Mouse (Mus musculus) heart, postnatal 0 days (tissue): ENCODE measurements around the gene Cfl1.

Source experiments
- CTCF ChIP-seq: IDR thresholded peaks from 2 replicates; pipeline ENCODE4 v1.5.1; 2016; ENCODE audit warnings: antibody characterized with exemption, control low read depth, low read depth
- EP300 ChIP-seq: IDR thresholded peaks from 2 replicates; pipeline ENCODE4 v1.6.1; 2016; ENCODE audit warnings: antibody characterized with exemption, low read depth

DNA sequence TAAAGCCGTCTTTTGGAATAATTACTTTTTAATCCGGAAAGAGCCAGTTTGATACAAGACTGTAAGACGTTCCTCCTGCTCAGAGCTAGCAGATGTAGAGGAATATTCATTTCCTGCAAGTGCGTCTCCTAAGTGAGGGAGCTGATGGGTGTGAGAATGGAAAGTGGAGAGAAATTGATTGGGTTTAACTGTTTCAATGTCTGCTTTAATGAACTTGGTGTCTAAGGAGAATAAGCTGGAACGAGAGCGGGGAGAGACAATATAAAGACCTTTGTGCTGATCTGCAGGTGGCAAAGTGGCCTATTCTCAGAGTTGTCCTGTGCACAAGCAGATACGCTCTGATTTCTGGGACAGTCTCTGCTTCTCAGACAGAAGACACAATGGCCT, 39.9 kb downstream of the Cfl1 start:
- TF ChIP-seq CTCF (no peak), EP300 (no peak)
